Mouse (Mus musculus): Measurements from ENCODE around the gene Nkain2. TPM values are rescaled to one million over a fixed set of nuclear protein-coding genes. Genes with fewer than 3 reads are reported as not detected.
"Not testable (repeated sequence)": the region's sequence is repeated elsewhere in the genome, so short reads cannot be mapped to it uniquely, and the experiment has no call there.

The Nkain2 gene
- total and polyA plus RNA-seq, 2 experiments from 2014 or later, result 12.8 to 33.4 TPM

- DNase-seq (ENCODE audit: low spot score) (peak; percentile 35), ATAC-seq (no peak)
- H3K36me3 ChIP-seq (ENCODE audit: insufficient read depth, low read length), result no peaks in the 10 kb centered on the region
- no peaks in the 10 kb centered on the region for H3K27me3 ChIP-seq (ENCODE audit: insufficient read depth, low read length)
- 22% methylated on average over 1 of the region's 1 CpGs for WGBS
- H3K27ac ChIP-seq, result no peak overlapping the region
- no peak overlapping the region for H3K9ac ChIP-seq (replicated peaks; ENCODE audit: low read length)
- peaks cover 3% of the 10 kb centered on the region; the same call in 1 of the 2 replicates for H3K9me3 ChIP-seq (ENCODE audit: low read length)
- TF ChIP-seq CTCF (IDR thresholded peaks at IDR 0.05; ENCODE audit: low read depth), result no peak
- H3K4me2 ChIP-seq (ENCODE audit: low read depth, low read length), result no peak overlapping the region
- H3K4me3 ChIP-seq (ENCODE audit: low read length), result no peak overlapping the region
- no peaks in the 10 kb centered on the region for H3K4me1 ChIP-seq (ENCODE audit: insufficient read depth, low read length)
Measured at GRCm38 (mm10) chr10:32869541-32869940, 20.7 kb downstream of the Nkain2 start.

GRCm38 (mm10) chr10:32815210-32815883, 74.9 kb downstream of the Nkain2 start:
- no peak overlapping the region for H3K9ac ChIP-seq (replicated peaks; ENCODE audit: low read length)
- DNase-seq (ENCODE audit: low spot score) (no peak), ATAC-seq (no peak)
- no peak overlapping the region for H3K27ac ChIP-seq
- H3K4me3 ChIP-seq (ENCODE audit: low read length), result no peak overlapping the region
- WGBS, result 61% methylated on average over 4 of the region's 4 CpGs
- no peaks in the 10 kb centered on the region for H3K9me3 ChIP-seq (ENCODE audit: low read length)
- no peaks in the 10 kb centered on the region for H3K27me3 ChIP-seq (ENCODE audit: insufficient read depth, low read length)
- no peaks in the 10 kb centered on the region for H3K4me1 ChIP-seq (ENCODE audit: insufficient read depth, low read length)
- TF ChIP-seq CTCF (IDR thresholded peaks at IDR 0.05; ENCODE audit: low read depth), result no peak
- no peak overlapping the region for H3K4me2 ChIP-seq (ENCODE audit: low read depth, low read length)
- H3K36me3 ChIP-seq (ENCODE audit: insufficient read depth, low read length), result no peaks in the 10 kb centered on the region

- H3K36me3 ChIP-seq (ENCODE audit: insufficient read depth, low read length), result no peaks in the 10 kb centered on the region
- DNase-seq (ENCODE audit: low spot score) (no peak), ATAC-seq (no peak)
- 60% methylated on average over 2 of the region's 2 CpGs for WGBS
- no peak for TF ChIP-seq CTCF (IDR thresholded peaks at IDR 0.05; ENCODE audit: low read depth)
- H3K27me3 ChIP-seq (ENCODE audit: insufficient read depth, low read length), result no peaks in the 10 kb centered on the region
- no peak overlapping the region for H3K9ac ChIP-seq (replicated peaks; ENCODE audit: low read length)
- H3K9me3 ChIP-seq (ENCODE audit: low read length), result no peaks in the 10 kb centered on the region
- no peak overlapping the region for H3K4me3 ChIP-seq (ENCODE audit: low read length)
- H3K27ac ChIP-seq, result no peak overlapping the region
- no peak overlapping the region for H3K4me2 ChIP-seq (ENCODE audit: low read depth, low read length)
- no peaks in the 10 kb centered on the region for H3K4me1 ChIP-seq (ENCODE audit: insufficient read depth, low read length)
Measured at GRCm38 (mm10) chr10:32796215-32796614, 94.0 kb downstream of the Nkain2 start.

- no peak overlapping the region for H3K4me3 ChIP-seq (ENCODE audit: low read length)
- no peaks in the 10 kb centered on the region for H3K27me3 ChIP-seq (ENCODE audit: insufficient read depth, low read length)
- DNase-seq (ENCODE audit: low spot score) (no peak), ATAC-seq (no peak)
- no peak for TF ChIP-seq CTCF (IDR thresholded peaks at IDR 0.05; ENCODE audit: low read depth)
- no peaks in the 10 kb centered on the region for H3K9me3 ChIP-seq (ENCODE audit: low read length)
- no peak overlapping the region for H3K4me2 ChIP-seq (ENCODE audit: low read depth, low read length)
- H3K36me3 ChIP-seq (ENCODE audit: insufficient read depth, low read length), result no peaks in the 10 kb centered on the region
- H3K4me1 ChIP-seq (ENCODE audit: insufficient read depth, low read length), result no peaks in the 10 kb centered on the region
- H3K9ac ChIP-seq (replicated peaks; ENCODE audit: low read length), result no peak overlapping the region
- no peak overlapping the region for H3K27ac ChIP-seq
Measured at GRCm38 (mm10) chr10:32790541-32790940, 99.7 kb downstream of the Nkain2 start.

- Histone ChIP-seq H3K27ac (no peak overlapping the region), H3K27me3 (ENCODE audit: insufficient read depth, low read length) (no peaks in the 10 kb centered on the region), H3K36me3 (ENCODE audit: insufficient read depth, low read length) (no peaks in the 10 kb centered on the region), H3K4me3 (ENCODE audit: low read length) (no peak overlapping the region), H3K4me2 (ENCODE audit: low read depth, low read length) (no peak overlapping the region), H3K9me3 (ENCODE audit: low read length) (no peaks in the 10 kb centered on the region), H3K4me1 (ENCODE audit: insufficient read depth, low read length) (no peaks in the 10 kb centered on the region), H3K9ac (replicated peaks; ENCODE audit: low read length) (no peak overlapping the region)
- no peak for DNase-seq (ENCODE audit: low spot score)
- no peak for TF ChIP-seq CTCF (IDR thresholded peaks at IDR 0.05; ENCODE audit: low read depth)
- WGBS, result 77% methylated on average over 3 of the region's 3 CpGs
- ATAC-seq, result no peak
Measured at GRCm38 (mm10) chr10:32782732-32783359, 107.4 kb downstream of the Nkain2 start.

- ATAC-seq, result no peak
- no peaks in the 10 kb centered on the region for H3K4me1 ChIP-seq (ENCODE audit: insufficient read depth, low read length)
- no peak overlapping the region for H3K9ac ChIP-seq (replicated peaks; ENCODE audit: low read length)
- no peaks in the 10 kb centered on the region for H3K9me3 ChIP-seq (ENCODE audit: low read length)
- no peak for DNase-seq (ENCODE audit: low spot score)
- WGBS, result 93% methylated on average over 2 of the region's 2 CpGs
- no peak for TF ChIP-seq CTCF (IDR thresholded peaks at IDR 0.05; ENCODE audit: low read depth)
- no peaks in the 10 kb centered on the region for H3K36me3 ChIP-seq (ENCODE audit: insufficient read depth, low read length)
- no peak overlapping the region for H3K4me3 ChIP-seq (ENCODE audit: low read length)
- no peaks in the 10 kb centered on the region for H3K27me3 ChIP-seq (ENCODE audit: insufficient read depth, low read length)
- H3K27ac ChIP-seq, result no peak overlapping the region
- H3K4me2 ChIP-seq (ENCODE audit: low read depth, low read length), result no peak overlapping the region
Measured at GRCm38 (mm10) chr10:32738989-32739388, 151.3 kb downstream of the Nkain2 start.

- not testable (repeated sequence) for H3K4me2 ChIP-seq (ENCODE audit: low read depth, low read length); H3K27me3 ChIP-seq (ENCODE audit: insufficient read depth, low read length); H3K4me1 ChIP-seq (ENCODE audit: insufficient read depth, low read length); DNase-seq (ENCODE audit: low spot score); H3K4me3 ChIP-seq (ENCODE audit: low read length); ATAC-seq; H3K9ac ChIP-seq (replicated peaks; ENCODE audit: low read length); H3K9me3 ChIP-seq (ENCODE audit: low read length); H3K27ac ChIP-seq; H3K36me3 ChIP-seq (ENCODE audit: insufficient read depth, low read length)
- 71% methylated on average over 1 of the region's 1 CpGs for WGBS
Measured at GRCm38 (mm10) chr10:32706579-32706978, 183.7 kb downstream of the Nkain2 start.
